Mouse (Mus musculus): ENCODE data around the gene Polr1c. TPM values are rescaled to one million over a fixed set of nuclear protein-coding genes. Genes with fewer than 3 reads are reported as not detected.

Gene Polr1c
- 10 to 100 TPM; 35.0 to 35.9 TPM for total RNA-seq (2021)
- long read RNA-seq, experiment 1, transcript Polr1c-201 (9 exons, 1,314 nt), result major isoform, 18 of 28 reads
- long read RNA-seq, experiment 1, partial matches to known transcripts, result 2 of 28 reads
- long read RNA-seq, experiment 1, other reads (novel, unspliced or antisense), result 8 of 28 reads
- long read RNA-seq, experiment 2, transcript Polr1c-201 (9 exons, 1,314 nt), result major isoform, 33 of 42 reads
- long read RNA-seq, experiment 2, partial matches to known transcripts, result 3 of 42 reads
- long read RNA-seq, experiment 2, other reads (novel, unspliced or antisense), result 6 of 42 reads

DNA sequence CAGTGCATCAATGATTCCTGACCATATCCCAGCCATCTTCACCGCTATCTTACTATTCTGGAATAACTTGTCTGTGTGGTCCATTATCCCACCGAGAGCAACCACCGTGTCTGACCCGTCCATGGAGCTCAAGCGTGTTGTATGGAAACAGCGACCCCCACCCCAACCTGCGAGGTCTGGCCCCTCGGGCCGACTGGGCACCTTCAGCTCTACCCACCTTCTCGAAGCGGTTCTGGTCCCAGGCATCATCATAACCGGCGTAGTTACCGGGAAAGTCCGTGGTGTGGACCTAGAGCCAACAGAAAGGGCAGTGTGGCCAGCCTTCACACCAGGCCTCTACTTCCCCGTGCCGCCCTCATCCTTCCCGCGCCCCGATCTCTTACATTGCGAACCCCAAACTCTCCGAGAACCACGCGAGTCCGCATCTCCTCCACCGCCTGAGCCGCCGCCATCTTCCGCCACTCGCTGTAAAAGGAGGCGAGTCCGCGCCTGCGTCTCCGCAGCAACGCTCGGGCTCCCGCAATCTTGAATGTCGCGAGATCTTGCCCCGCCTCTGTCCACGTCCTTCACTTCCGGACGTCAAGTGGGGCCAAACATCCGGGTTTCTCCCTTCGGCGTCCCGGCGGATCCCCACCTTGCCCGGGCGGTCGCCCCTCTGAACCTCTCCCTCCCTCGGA, at the start of gene Polr1c, which contains the start of gene Yipf3:
TSS of gene Polr1c (minus strand) at position 543 of the 677 bp plus-strand sequence.
TSS of gene Yipf3 (plus strand) at position 569 of the 677 bp plus-strand sequence.
- peak; percentile 93 to 96 for DNase-seq (ENCODE audit: low spot score in 2 of 2)

DNA sequence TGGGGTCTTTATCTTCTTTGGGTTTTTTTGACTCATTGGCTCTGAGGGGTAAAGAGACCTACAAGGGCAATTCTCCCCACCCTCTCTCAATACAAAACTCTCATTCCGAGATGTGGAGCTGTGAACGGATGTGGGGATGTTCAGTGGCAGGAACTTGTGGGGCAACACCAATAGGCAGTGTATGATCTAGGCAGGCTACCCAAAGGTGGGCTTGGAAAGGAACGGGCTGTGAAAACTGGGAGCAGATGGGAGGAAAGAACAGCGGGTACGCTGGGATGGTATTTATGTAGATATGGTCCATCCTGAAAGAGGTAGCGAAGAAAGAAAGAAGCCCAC, 49.1 kb upstream of the Polr1c start:
- DNase-seq (ENCODE audit: low spot score in 2 of 2), result no peak

DNA sequence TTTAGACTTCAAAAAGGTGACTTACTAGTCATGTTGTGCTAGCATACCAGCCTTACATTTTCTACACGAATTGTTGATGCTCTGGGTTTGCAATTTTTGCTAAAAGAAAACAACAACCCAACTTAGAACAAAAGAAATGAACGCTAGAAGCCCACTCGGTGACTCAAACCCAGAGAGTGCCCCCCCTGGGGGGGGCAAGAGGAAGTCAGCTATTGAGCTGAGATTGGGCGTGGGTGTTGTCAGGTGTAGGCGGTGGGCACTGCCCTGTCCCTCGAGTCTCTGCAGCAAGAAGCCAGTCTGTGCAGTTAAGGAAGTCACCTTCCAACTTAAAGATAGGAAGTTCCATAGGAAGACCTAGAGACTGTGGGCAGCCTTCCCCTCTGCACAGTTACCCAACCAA, 48.7 kb upstream of the Polr1c start:
- DNase-seq (ENCODE audit: low spot score in 2 of 2), result no peak

DNA sequence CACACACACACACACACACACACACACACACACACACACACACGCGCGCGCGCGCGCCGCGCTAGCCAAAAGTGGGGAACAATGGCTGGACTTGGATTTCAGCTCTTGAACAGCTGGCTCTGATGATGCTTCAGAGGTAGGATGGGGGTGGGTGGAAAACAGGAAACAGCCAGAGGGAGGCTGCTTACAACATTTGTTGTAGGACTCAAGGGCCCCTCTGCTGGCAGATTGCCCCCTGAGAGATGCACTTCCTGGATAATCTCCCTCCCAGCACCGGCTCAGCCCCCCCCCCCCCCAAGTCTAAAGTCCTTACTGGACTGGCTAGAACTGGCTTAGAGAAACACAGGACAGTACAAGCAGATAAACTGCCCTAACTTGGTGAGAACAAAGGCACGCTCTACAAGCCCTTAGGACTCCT, 39.8 kb upstream of the Polr1c start:
- DNase-seq (ENCODE audit: low spot score in 2 of 2), result no peak

DNA sequence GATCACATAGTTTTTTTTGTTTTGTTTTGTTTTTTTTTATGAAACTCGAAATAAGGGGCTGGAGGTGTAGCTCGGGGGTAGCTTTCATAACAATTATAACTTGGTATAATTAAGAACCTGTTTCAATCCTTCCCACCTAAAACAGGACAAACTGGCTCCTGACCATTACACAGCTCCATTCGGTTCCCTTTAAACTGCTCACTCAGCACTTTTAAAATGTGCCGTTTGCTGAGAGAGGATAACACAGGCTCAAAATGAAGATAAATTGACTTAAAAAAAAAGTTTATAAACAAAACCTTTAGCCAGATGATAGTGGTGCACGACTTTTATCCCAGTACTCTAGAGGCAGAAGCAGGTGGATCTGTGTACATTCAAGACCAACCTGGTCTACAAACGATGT, 37.6 kb upstream of the Polr1c start:
- DNase-seq (ENCODE audit: low spot score in 2 of 2), result no peak

DNA sequence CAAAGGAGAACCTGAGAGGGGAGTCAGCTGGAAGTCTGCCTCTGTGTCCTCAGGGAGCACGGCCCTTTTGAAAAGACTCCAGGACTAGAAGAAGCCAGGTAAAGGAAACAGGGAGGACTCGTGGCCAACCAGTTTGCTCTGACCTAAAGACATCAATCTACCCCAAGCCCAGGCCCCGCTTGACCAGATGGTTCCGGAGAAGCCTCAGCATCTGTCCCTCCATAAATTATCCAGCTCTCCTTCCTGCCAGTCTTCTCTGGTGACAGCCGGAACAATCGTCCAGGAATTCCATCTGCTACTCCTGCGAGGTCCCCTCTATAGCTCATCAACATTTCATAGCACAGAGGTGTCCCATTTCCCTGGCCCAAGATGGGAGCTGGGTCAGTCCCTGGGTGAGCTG, 36.8 kb upstream of the Polr1c start:
- no peak for DNase-seq (ENCODE audit: low spot score in 2 of 2)

DNA sequence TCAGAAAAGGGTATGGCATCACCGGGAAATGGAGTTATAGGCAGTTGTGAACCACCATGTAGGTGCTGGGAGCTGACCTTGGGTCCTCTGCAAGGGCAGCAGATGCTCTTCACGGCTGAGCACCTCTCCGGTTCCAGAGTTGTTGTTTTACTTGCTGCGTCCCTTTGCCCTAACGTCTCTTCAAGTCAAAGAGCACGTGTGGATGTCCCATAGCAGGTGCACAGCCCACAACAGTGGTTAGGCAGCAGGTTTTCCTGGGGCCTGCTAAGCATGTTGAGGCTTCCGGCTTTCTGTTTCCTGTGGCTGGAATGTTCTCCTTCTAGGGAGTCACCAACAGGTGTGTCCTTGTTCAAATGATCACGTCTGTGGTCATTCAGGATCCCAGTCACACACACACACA, 36.1 kb upstream of the Polr1c start:
- no peak for DNase-seq (ENCODE audit: low spot score in 2 of 2)

DNA sequence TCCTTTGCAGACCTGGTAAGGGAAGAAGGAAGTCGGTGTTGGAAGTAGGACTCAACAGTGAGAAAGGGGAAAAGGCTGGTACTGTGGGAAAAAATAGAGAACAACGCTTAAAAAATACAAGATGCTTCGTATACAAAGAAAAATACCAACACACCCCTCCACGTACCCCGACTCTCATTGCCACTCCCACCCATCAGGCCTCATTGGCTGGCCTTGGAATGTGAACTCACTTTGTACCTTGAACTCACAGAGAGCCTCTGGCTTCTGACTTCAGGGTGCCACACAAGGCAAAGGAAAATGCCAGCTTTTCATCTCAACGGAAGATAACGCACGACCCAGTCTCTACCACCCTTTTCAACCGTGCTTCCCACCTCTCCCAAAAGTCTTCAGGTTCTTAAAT, 35.3 kb upstream of the Polr1c start:
- DNase-seq (ENCODE audit: low spot score in 2 of 2), result no peak

DNA sequence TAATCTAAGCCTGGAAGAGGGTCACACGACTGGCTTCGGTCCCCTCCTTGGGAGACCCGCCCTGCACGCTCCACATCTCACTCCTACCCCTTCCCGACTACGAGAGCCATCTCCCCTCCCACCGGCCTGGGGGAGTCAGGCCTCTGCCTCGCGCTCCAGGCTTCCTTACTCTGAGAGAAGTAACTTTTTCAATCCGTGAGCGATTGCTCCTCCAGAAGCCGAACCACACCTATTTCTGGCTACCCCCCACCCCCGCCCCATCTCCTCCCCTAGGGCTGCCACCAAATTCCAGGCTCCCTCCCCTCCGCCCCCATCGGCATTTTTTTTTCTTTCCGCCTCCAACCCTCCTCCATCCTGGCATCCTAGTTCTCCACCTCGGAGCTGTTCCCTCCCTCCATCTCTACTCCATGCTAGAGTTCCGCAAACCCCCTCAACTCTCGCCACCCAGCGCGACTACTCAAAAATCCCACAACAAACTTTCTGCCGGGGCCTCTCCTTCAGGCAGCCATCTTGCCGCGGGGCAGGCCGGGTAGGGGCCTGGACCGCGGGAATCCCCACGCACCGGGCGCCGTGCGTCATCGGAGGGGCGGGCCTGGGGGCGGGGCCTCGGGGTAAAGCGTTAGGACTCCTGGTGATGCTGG, 34.7 kb upstream of the Polr1c start, which contains the start of gene Tjap1:
TSS of gene Tjap1 (minus strand) at position 544 of the 641 bp plus-strand sequence.
- DNase-seq (ENCODE audit: low spot score in 2 of 2), result peak; percentile 67 to 83

DNA sequence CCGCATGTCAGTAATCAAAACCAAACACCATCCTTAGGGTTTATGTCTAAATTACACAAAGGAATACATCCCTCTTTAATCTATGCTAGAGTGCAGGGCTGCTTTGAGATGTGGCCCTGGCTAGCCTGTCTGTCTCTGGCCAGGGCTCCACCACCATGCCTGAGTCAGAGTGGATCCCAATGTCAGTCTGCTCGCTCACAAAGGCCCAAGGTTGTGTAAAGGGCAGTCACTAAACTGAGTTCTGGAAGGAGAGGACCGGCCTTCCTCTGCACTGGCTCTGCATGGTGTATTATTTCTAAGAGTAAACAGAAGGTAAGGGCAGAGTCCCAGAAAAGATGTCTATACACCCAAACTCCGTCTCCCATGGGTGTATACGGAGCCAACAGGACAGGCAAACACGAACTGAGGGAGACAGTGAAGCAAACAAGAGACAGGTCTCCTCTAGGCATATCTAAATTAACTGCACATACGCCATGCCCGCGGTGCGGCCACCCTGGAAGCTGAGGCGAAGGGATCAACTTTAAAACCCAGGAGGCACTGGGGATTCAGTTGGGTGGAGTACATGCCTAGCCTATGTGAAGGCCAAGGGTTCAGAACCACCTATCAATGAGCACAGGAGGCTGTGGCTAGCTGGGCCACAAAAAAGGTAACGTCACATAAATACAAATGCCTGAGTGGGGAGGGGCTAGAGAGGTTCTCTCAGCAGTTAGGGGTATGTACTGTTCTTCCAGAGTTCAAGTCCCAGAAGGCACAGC, 30.3 kb upstream of the Polr1c start:
- no peak for DNase-seq (ENCODE audit: low spot score in 2 of 2)

DNA sequence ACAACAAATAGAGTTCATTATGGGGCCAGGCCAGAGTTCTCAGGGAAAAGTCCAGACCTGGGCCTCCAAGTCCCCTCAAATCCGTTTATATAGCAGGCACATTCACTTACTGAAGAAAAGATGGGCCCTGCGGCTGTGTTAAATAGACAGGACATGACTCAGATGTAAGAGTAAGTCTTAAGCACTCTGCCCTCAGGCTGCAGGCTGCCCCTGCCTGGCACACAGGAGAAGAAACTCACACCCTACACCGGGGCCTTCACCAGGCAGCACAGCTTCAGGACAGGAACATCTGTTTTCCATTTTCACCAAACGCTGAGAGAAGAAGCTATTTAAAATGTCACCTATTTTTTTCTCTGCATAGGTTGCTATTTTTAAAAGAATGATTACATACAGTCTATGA, 29.7 kb upstream of the Polr1c start:
- DNase-seq (ENCODE audit: low spot score in 2 of 2), result no peak

DNA sequence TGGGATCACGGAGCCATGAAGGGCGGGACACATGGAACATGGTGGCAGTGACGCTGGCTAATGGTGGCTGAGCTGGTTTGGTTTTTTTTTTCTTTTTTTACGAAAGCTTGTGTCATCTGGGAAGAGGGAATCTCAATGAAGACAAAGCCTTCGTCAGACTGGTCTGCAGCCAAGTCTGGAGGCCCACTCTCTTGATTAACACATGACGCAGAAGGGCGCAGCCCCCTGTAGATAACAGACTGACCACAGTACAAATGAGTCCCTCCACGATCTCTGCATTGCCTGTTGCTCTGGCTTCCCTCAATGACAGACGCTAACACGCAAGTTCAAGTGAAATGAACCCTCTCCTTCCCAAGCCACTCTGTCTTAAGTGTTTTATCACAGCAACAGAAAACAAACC, 27.7 kb upstream of the Polr1c start:
- DNase-seq (ENCODE audit: low spot score in 2 of 2), result no peak

DNA sequence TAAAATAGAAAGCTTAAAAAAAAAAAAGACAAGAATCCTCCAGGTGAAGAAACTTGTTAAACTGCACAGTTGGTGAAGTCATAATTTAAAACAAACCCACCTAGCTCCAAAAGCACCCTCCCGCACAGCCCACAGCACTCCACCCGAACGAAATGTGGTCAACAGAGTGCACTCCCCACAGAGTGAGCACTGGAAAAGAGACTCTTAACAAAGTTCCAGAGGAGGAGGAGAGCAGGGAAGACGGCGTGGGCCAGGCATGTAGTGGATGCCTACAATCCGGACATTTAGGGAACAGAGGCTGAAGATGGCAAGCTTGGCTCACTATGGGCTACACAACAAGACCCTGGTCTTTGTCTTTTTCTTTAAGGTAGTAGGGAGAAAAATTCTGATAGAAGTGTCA, 27.2 kb upstream of the Polr1c start:
- no peak for DNase-seq (ENCODE audit: low spot score in 2 of 2)

DNA sequence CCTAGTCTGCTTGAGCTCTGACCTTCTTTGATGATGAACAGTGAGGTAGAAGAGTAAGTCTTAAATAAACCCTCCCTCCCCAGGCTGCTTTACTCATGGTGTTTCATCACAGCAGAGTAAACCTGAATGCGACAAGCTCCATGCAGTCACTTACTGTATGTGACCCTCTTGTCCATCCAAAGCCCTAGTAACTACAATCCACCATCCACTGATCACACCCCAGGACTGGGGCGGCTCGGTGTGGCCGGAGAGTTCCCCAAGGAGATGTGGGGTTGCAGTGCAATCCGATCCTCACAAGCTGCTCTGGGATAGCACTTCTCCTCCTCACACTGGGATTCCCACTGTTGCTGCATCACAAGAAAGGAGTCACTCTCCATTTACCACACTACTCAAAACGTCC, 26.6 kb upstream of the Polr1c start:
- no peak for DNase-seq (ENCODE audit: low spot score in 2 of 2)

DNA sequence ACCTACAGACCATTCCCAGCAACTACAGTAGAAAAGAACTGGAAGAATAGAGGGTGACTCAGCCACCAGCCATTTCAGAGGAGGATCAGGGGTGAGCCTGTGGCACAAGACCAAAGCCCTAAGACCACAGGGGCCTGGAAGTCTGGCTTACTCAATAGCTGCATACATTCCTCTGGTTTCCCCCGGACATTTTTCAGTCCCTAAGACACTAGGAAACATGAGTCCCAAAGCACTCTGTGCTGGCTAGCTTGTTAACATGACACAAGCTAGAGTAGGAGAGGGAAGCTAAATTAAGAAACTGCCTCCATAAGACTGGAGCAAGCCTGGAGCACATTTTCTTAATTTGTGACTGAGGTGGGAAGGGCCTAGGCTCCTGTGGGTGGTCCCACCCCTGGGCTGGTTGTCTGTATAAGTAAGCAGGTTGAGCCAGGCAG, 26.0 kb upstream of the Polr1c start:
- DNase-seq (ENCODE audit: low spot score in 2 of 2), result no peak

DNA sequence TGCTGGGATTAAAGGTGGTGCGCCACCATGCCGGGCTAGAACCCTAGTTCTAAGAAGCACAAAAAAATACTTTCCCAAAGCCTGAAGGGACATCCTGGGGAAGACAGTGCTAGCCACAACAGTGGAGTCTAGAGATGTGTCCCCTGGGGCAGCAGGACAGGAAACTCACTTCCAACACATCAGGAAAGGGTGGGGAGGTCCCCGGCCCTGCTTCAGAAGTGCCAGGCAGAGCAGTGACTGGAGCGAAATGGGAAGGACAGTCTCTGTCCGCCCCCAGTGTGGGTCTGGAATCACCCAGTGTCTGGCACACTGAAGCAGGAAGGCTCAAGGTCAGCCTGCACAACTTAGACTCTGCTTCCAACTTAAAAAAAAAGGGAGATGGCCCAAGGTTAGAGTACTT, 24.8 kb upstream of the Polr1c start:
- no peak for DNase-seq (ENCODE audit: low spot score in 2 of 2)

DNA sequence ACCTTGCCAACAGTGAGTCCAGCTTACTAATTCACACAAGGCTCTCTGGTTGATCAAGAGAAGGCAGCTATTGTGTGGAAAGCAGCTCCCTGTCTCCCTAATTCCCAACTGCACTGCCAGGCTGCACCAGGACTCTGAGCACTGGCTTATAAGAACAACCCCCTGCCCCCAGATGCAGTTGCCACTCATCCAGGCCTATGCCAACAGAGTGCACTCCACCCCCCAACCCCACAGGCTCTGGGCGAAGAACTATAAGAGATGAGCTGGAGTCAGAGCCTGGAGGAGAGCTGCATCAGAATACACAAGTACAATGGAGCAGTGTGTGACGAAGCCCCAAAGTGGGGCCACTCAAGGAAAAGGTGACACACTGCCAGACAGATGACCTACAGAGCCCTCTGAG, 24.2 kb upstream of the Polr1c start:
- DNase-seq (ENCODE audit: low spot score in 2 of 2), result no peak

DNA sequence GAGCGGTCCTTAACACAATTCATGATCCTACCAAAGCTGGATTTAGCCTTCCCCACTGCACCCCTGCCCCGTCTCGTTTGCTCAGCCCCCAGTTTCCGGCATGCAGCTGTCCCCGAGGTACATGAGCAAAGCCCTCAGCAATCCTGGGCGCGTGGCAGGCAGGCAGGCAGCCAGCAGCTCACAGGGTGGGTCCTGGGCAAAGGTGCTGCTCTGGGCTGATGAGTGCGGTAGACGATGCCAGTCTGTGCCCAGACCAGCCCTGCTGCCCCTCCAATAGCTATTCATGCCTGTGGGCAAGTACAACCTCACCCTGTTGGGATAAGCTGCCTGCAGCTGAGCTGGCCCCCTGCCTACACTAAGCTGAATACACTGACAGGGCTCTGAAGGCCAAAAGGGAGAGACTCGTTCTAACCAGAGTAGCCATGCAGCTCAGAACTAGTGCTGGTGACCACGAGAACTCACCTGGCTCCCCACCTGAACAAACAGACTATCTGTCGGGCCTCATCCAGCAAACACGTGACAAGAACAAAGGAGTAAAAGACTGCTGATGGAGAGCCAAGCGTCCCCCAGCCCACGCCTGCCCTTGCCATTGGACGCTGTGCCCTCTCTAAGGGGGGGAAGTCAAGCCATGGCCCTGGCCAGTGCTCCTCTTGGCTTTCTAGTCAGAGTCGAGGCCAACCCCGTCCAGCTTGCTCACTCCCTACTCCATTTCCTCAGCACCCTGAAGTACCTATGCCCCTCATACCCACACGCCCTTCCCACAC, 22.1 kb upstream of the Polr1c start:
- DNase-seq (ENCODE audit: low spot score in 2 of 2), result no peak

DNA sequence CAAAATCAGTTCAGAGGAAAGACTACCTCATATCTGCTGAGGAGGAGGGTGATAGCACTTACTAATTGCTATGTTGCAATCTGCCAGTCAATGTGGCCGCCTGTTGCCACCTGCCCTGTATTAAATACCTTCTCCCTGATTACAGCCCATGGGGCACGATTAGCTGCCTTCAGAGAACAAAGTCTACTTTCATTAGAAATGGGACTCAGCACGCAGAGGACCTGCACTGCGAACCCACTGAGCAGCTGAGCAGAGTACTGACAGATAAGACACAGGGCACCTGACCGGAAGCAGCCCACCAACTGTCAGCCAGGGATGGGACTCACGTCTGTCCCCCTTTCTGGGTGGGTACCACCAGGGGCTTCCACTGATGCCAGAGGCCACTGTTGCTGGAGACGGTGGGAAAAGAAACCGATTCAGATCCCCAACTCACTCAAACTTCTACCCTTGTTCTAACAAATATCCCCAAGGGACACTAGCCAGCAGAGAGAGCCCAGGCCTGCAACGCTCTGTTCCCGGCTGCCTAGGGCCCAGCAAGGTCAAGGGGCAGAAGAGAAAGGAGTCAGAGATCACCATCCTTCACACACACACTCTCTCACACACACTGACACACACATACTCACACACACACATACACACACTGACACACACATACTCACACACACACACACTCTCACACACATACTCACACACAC, 20.3 kb upstream of the Polr1c start:
- no peak for DNase-seq (ENCODE audit: low spot score in 2 of 2)

DNA sequence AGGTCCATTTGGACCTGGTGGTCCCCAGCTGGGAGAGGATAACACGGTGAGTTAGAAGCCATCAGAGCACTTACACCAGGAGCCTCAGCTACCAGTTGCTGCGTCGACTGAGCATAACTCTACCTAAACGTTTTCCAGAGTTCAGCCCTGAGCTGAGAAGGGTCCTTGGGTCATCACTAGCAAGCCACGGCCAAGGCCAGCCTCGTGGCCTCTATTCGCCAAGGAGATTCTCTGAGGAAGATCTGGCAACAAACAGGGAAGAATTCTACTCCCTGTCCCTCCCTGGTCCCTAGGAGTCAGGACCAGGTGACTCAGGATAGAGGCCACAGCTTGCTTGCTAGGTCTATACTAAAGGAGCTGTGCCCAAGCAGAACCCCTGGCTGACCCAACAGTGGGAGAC, 19.7 kb upstream of the Polr1c start:
- DNase-seq (ENCODE audit: low spot score in 2 of 2), result no peak

All from layer of hippocampus, postnatal 14 days (tissue).